Comparison of ENCODE assay signal across 13 mouse cellular contexts in the genomic region with DNA sequence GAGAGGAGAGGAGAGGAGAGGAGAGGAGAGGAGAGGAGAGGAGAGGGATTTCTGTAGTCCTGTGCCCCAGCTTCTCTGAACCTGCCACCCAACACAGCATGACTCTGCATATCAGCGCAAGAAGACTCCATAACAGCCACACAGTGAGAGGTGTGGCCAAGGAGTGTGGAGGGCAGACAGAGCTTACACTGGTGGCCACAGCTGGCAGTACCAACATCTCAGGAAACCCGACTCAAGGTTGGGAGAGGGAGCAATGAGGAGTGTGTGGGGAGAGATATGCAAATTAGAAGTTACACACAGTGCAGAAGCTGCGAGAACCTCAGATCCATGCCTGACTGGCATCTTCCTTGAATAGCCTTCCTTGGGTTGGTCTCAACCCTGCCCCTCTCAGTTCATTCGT.
A peak's percentile ranks its signal among the peaks of the same experiment; 100 is the strongest.
DNase-seq lines count a peak whose midpoint lies in the region; ATAC-seq lines count a peak whose summit lies in the region.
"Had no signal": no experiment of that assay in that cellular context is flagged by ENCODE, and none has a peak within 500 bp of the region (broad histone marks: within the 10 kb centered on the region; RNA-seq: fewer than 3 reads in every experiment).

No protein-coding gene starts in this region.

- 80% methylated on average over 4 of the region's 4 CpGs for WGBS in forebrain, embryonic 14.5 days
- 68% methylated on average over 4 of the region's 4 CpGs for WGBS in midbrain, embryonic 16.5 days

- H3K27me3 ChIP-seq in forebrain, embryonic 14.5 days (replicated peaks; ENCODE audit: control insufficient read depth, insufficient read depth, low read length): no peaks in the 10 kb centered on the region
- no peaks in the 10 kb centered on the region for H3K27me3 ChIP-seq in midbrain, embryonic 16.5 days (ENCODE audit: control insufficient read depth, insufficient read depth, low read depth, low read length)
- H3K27me3 ChIP-seq: midbrain, embryonic 15.5 days; neural tube, embryonic 13.5 days had no signal

- peak; percentile 64 for ATAC-seq in granulocyte monocyte progenitor cell, adult 5-6 weeks (replicated peaks; ENCODE audit: poor library complexity, severe bottlenecking)
- ATAC-seq in megakaryocyte, adult 5-6 weeks (ENCODE audit: poor library complexity, severe bottlenecking): peak; percentile 66
- ATAC-seq in forebrain, embryonic 14.5 days: no peak
- ATAC-seq in midbrain, embryonic 16.5 days: no peak

- H3K27ac ChIP-seq in forebrain, embryonic 14.5 days (ENCODE audit: low read depth, low read length): no peak overlapping the region
- no peak overlapping the region for H3K27ac ChIP-seq in midbrain, embryonic 16.5 days (ENCODE audit: low read length)
- H3K27ac ChIP-seq: hindbrain, embryonic 13.5 days; midbrain, embryonic 15.5 days; neural tube, embryonic 13.5 days had no signal

- intact Hi-C loops in left cerebral cortex, postnatal 4 days (cut with DNase I): no loop called here

- no peaks in the 10 kb centered on the region for H3K9me3 ChIP-seq in forebrain, embryonic 14.5 days (replicated peaks; ENCODE audit: control insufficient read depth, low read length)
- no peaks in the 10 kb centered on the region for H3K9me3 ChIP-seq in midbrain, embryonic 16.5 days (replicated peaks; ENCODE audit: control insufficient read depth, low read length, poor library complexity, severe bottlenecking)
- H3K9me3 ChIP-seq: hindbrain, embryonic 13.5 days; midbrain, embryonic 15.5 days; neural tube, embryonic 13.5 days had no signal

- H3K9ac ChIP-seq in forebrain, embryonic 14.5 days (ENCODE audit: low read length): no peak overlapping the region
- no peak overlapping the region for H3K9ac ChIP-seq in midbrain, embryonic 16.5 days (ENCODE audit: low read depth, low read length)
- H3K9ac ChIP-seq: hindbrain, embryonic 13.5 days; midbrain, embryonic 15.5 days; neural tube, embryonic 13.5 days had no signal

- DNase-seq in 3T3-L1 (ENCODE audit: low read depth, low spot score) (peak; percentile 38), MEL-GATA-1-ER (ENCODE audit: extremely low read depth, low read depth) (peak; percentile 61)
- no peak for DNase-seq in urinary bladder, adult 18-20 months (ENCODE audit: low spot score in 2 of 2)
- no peak for DNase-seq in forebrain, embryonic 14.5 days (ENCODE audit: low spot score)
- DNase-seq in left cerebral cortex, postnatal 4 days: no peak
- DNase-seq: kidney, adult 9 months; right cerebral cortex, adult 18-20 months had no signal

- no peak overlapping the region for H3K4me3 ChIP-seq in forebrain, embryonic 14.5 days (ENCODE audit: low read depth, low read length)
- H3K4me3 ChIP-seq in midbrain, embryonic 16.5 days (ENCODE audit: low read depth, low read length): no peak overlapping the region
- H3K4me3 ChIP-seq: hindbrain, embryonic 13.5 days; midbrain, embryonic 15.5 days; neural tube, embryonic 13.5 days had no signal

- H3K36me3 ChIP-seq in forebrain, embryonic 14.5 days (ENCODE audit: control insufficient read depth, insufficient read depth, low read length): no peaks in the 10 kb centered on the region
- no peaks in the 10 kb centered on the region for H3K36me3 ChIP-seq in midbrain, embryonic 16.5 days (ENCODE audit: control insufficient read depth, insufficient read depth, low read length)
- H3K36me3 ChIP-seq: hindbrain, embryonic 13.5 days; midbrain, embryonic 15.5 days; neural tube, embryonic 13.5 days had no signal

- H3K4me2 ChIP-seq in forebrain, embryonic 14.5 days (ENCODE audit: low read length): no peak overlapping the region
- H3K4me2 ChIP-seq in midbrain, embryonic 16.5 days (ENCODE audit: low read length): no peak overlapping the region
- H3K4me2 ChIP-seq: hindbrain, embryonic 13.5 days; midbrain, embryonic 15.5 days; neural tube, embryonic 13.5 days had no signal

- H3K4me1 ChIP-seq in forebrain, embryonic 14.5 days (ENCODE audit: control insufficient read depth, insufficient read depth, low read length): no peaks in the 10 kb centered on the region
- no peaks in the 10 kb centered on the region; the same call in 1 of the 2 replicates for H3K4me1 ChIP-seq in midbrain, embryonic 16.5 days (ENCODE audit: control insufficient read depth, insufficient read depth, low read length)

Comparison
In these comparisons a context has a peak if more than half of its experiments do, and no peak if none do; other contexts are left out.
1. DNase-seq: peak in 3T3-L1 (single experiment) and MEL-GATA-1-ER (single experiment); none in urinary bladder, adult 18-20 months (0 of 2), forebrain, embryonic 14.5 days (single experiment) and left cerebral cortex, postnatal 4 days (single experiment).
2. ATAC-seq: peak in granulocyte monocyte progenitor cell, adult 5-6 weeks (single experiment) and megakaryocyte, adult 5-6 weeks (single experiment); none in forebrain, embryonic 14.5 days (single experiment) and midbrain, embryonic 16.5 days (single experiment).